Mouse (Mus musculus) thymus, adult 2 months (tissue): Measurements from ENCODE around the gene Dctpp1. TPM values are rescaled to one million over a fixed set of nuclear protein-coding genes. Genes with fewer than 3 reads are reported as not detected.

ENCODE experiments used
- DNase-seq: peaks from one replicate; pipeline ENCODE4 v3.0.0; 2021
- H3K27ac ChIP-seq: fragments of 200-500 bp; 2 replicates; pipeline ENCODE4 v1.5.1; 2012; ENCODE audit warnings: low read length, control low read depth; ENCODE audit not compliant: control insufficient read depth, insufficient read depth
- H3K27me3 ChIP-seq: fragments of 200-500 bp; 2 replicates; pipeline ENCODE4 v1.6.1; 2012; ENCODE audit warnings: mild to moderate bottlenecking, low read length, moderate library complexity, mixed read lengths; ENCODE audit not compliant: control insufficient read depth, insufficient read depth
- H3K36me3 ChIP-seq: fragments of 200-500 bp; 2 replicates; pipeline ENCODE4 v1.6.1; 2012; ENCODE audit warnings: mild to moderate bottlenecking, low read length, moderate library complexity; ENCODE audit not compliant: control insufficient read depth, insufficient read depth
- H3K4me1 ChIP-seq: fragments of 200-500 bp; replicated peaks from 2 replicates; pipeline ENCODE4 v1.6.1; 2012; ENCODE audit warnings: low read length; ENCODE audit not compliant: control insufficient read depth, insufficient read depth
- H3K4me3 ChIP-seq: fragments of 200-500 bp; 2 replicates; pipeline ENCODE4 v1.5.1; 2012; ENCODE audit warnings: mild to moderate bottlenecking, low read length, control low read depth, moderate library complexity; ENCODE audit not compliant: control insufficient read depth, insufficient read depth
- CTCF ChIP-seq: fragments of 200-500 bp; IDR thresholded peaks from 2 replicates; pipeline ENCODE4 v1.5.1; 2012; ENCODE audit warnings: mild to moderate bottlenecking, control low read depth, low read length, moderate library complexity, borderline replicate concordance; ENCODE audit not compliant: control insufficient read depth, poor library complexity, insufficient read depth; ENCODE audit errors: extremely low read depth
- POLR2A ChIP-seq: fragments of 200-500 bp; IDR thresholded peaks from 2 replicates; pipeline ENCODE4 v1.6.1; 2012; ENCODE audit warnings: mild to moderate bottlenecking, low read length, control low read depth, moderate library complexity; ENCODE audit not compliant: control insufficient read depth, poor library complexity, insufficient read depth; ENCODE audit errors: extremely low read depth
- WGBS: fragments of 180-500 bp; shearing (Covaris S2); methylation state at CpG from one replicate; pipeline ENCODE4 v1.1.7; 2018; 5-methylcytosine and 5-hydroxymethylcytosine counted together
- polyA plus RNA-seq: library from polyadenylated mRNA; depleted of rRNA; stranded (reverse); fragments of >200 nt; gene quantifications from 2 replicates; pipeline ENCODE4 v1.2.3, GENCODE M21; 2012

Dctpp1 gene
- polyA plus RNA-seq, 1 experiment, result 122 TPM

GRCm38 (mm10) chr7:127231826-127232621 is 28.5 kb downstream of the Dctpp1 start:
- no peaks in the 10 kb centered on the region for H3K27me3 ChIP-seq
- H3K36me3 ChIP-seq, result peaks cover 21% of the 10 kb centered on the region
- peaks cover 28% of the 10 kb centered on the region for H3K4me1 ChIP-seq
- TF ChIP-seq POLR2A, result no peak
- no peak for TF ChIP-seq CTCF
- peak overlapping the region; percentile 71 for H3K4me3 ChIP-seq
- 2% methylated on average over 20 of the region's 20 CpGs for WGBS
- peak overlapping the region; percentile 93 for H3K27ac ChIP-seq
- DNase-seq, result no peak

GRCm38 (mm10) chr7:127231376-127231775 is 29.1 kb downstream of the Dctpp1 start:
- no peak for TF ChIP-seq POLR2A
- no peak for TF ChIP-seq CTCF
- 19% methylated on average over 3 of the region's 3 CpGs for WGBS
- H3K4me1 ChIP-seq, result peaks cover 28% of the 10 kb centered on the region
- peaks cover 14% of the 10 kb centered on the region for H3K36me3 ChIP-seq
- H3K27me3 ChIP-seq, result no peaks in the 10 kb centered on the region
- H3K4me3 ChIP-seq, result no peak overlapping the region; the same call in 1 of the 2 replicates
- no peak for DNase-seq
- H3K27ac ChIP-seq, result no peak overlapping the region

DNA sequence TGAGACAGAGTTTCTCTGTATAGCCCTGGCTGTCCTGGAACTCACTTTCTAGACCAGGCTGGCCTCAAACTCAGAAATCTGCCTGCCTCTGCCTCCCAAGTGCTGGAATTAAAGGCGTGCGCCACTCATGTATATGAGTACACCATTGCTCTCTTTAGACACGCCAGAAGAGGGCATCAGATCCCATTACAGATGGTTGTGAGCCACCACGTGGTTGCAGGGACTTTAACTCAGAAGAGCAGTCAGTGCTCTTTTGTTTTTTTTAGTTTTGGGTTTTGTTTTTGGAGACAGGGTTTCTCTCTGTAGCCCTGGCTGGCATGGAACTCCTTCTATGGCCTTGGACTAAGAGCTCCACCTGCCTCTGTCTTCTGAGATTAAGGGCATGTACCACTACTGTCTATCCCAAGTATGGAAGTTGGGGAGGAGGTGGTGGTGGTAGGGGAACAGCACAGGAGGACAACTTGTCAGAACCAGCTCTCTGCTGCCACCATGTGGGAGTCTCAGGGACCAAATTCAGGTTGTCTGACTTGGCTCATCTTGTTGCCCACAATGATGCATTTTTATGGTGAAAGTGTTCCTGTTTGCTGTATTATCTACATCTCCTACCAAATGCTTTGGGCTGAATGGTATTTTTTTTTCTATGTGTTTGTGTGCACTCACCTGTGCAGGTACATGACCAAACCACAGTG is 31.8 kb downstream of the Dctpp1 start:
- Histone ChIP-seq H3K27ac (peak overlapping the region; percentile 70), H3K27me3 (no peaks in the 10 kb centered on the region), H3K4me1 (peaks cover 24% of the 10 kb centered on the region), H3K4me3 (no peak overlapping the region), H3K36me3 (0 out of 2 replicates have a peak, but pooled peaks cover 5% of the 10 kb centered on the region)
- 51% methylated on average over 4 of the region's 4 CpGs for WGBS
- TF ChIP-seq POLR2A, result no peak
- peak; percentile 90 for DNase-seq

GRCm38 (mm10) chr7:127225147-127225995 is 35.1 kb downstream of the Dctpp1 start:
- Histone ChIP-seq H3K4me3 (no peak overlapping the region), H3K4me1 (peaks cover 16% of the 10 kb centered on the region), H3K27ac (no peak overlapping the region), H3K36me3 (0 out of 2 replicates have a peak, but pooled peaks cover 5% of the 10 kb centered on the region), H3K27me3 (no peaks in the 10 kb centered on the region)
- 96% methylated on average over 11 of the region's 11 CpGs for WGBS
- TF ChIP-seq POLR2A (no peak), CTCF (no peak)
- no peak for DNase-seq

GRCm38 (mm10) chr7:127224616-127225015 is 35.9 kb downstream of the Dctpp1 start:
- peaks cover 13% of the 10 kb centered on the region for H3K4me1 ChIP-seq
- 93% methylated on average over 6 of the region's 6 CpGs for WGBS
- TF ChIP-seq POLR2A, result no peak
- no peak for TF ChIP-seq CTCF

More at GRCm38 (mm10) chr7:127224616-127225015, 35.9 kb downstream of the Dctpp1 start:
- DNase-seq, result no peak
- H3K27me3 ChIP-seq, result no peaks in the 10 kb centered on the region
- H3K27ac ChIP-seq, result no peak overlapping the region
- H3K4me3 ChIP-seq, result no peak overlapping the region
- 0 out of 2 replicates have a peak, but pooled peaks cover 5% of the 10 kb centered on the region for H3K36me3 ChIP-seq
